Mouse (Mus musculus) kidney, adult 9 months (tissue): Measurements from ENCODE around the gene Plcl2.

Experiments
- DNase-seq: peaks from one replicate; pipeline ENCODE4 v3.0.0; 2022

The Plcl2 gene

GRCm38 (mm10) chr17:50509251-50510104 is at the start of gene Plcl2:
TSS of gene Plcl2 (plus strand) at chr17:50509403.
- peak; percentile 45 for DNase-seq

- no peak for DNase-seq
These were observed 48.9 kb upstream of the Plcl2 start for GRCm38 (mm10) chr17:50460301-50460700.

GRCm38 (mm10) chr17:50467438-50467837 is 41.8 kb upstream of the Plcl2 start:
- DNase-seq = no peak

- no peak for DNase-seq
These were observed 40.1 kb upstream of the Plcl2 start for GRCm38 (mm10) chr17:50469126-50469525.

- peak; percentile 36 for DNase-seq
These were observed 39.4 kb upstream of the Plcl2 start for GRCm38 (mm10) chr17:50469543-50470431.

- DNase-seq = peak; percentile 58
These were observed 38.6 kb upstream of the Plcl2 start for GRCm38 (mm10) chr17:50470432-50471078.

GRCm38 (mm10) chr17:50471230-50471629 is 38.0 kb upstream of the Plcl2 start:
- peak; percentile 67 for DNase-seq

- no peak for DNase-seq
These were observed 31.9 kb upstream of the Plcl2 start for GRCm38 (mm10) chr17:50477277-50477676.

- peak; percentile 16 for DNase-seq
These were observed 28.3 kb upstream of the Plcl2 start for GRCm38 (mm10) chr17:50480867-50481266.

GRCm38 (mm10) chr17:50483700-50484099 is 25.5 kb upstream of the Plcl2 start:
- DNase-seq = no peak

GRCm38 (mm10) chr17:50484981-50485380 is 24.2 kb upstream of the Plcl2 start:
- DNase-seq = no peak

- DNase-seq = no peak
These were observed 22.1 kb upstream of the Plcl2 start for GRCm38 (mm10) chr17:50487058-50487618.

GRCm38 (mm10) chr17:50487670-50488069 is 21.5 kb upstream of the Plcl2 start:
- peak; percentile 27 for DNase-seq

GRCm38 (mm10) chr17:50488406-50488805 is 20.8 kb upstream of the Plcl2 start:
- DNase-seq = no peak

- no peak for DNase-seq
These were observed 20.3 kb upstream of the Plcl2 start for GRCm38 (mm10) chr17:50488895-50489294.

GRCm38 (mm10) chr17:50490644-50491430 is 18.4 kb upstream of the Plcl2 start:
- no peak for DNase-seq

GRCm38 (mm10) chr17:50491496-50491895 is 17.7 kb upstream of the Plcl2 start:
- DNase-seq = no peak

GRCm38 (mm10) chr17:50495216-50495889 is 13.8 kb upstream of the Plcl2 start:
- no peak for DNase-seq

- DNase-seq = no peak
These were observed 11.0 kb upstream of the Plcl2 start for GRCm38 (mm10) chr17:50498062-50498697.

GRCm38 (mm10) chr17:50499091-50499790 is 10.0 kb upstream of the Plcl2 start:
- DNase-seq = peak; percentile 34
